Mouse (Mus musculus) embryo, embryonic 11 days (tissue): ENCODE data around the gene Hist1h2bb.

Source experiments
- DNase-seq: peaks from one replicate; pipeline ENCODE4 v3.0.0-alpha.2; 2015

The Hist1h2bb gene

DNA sequence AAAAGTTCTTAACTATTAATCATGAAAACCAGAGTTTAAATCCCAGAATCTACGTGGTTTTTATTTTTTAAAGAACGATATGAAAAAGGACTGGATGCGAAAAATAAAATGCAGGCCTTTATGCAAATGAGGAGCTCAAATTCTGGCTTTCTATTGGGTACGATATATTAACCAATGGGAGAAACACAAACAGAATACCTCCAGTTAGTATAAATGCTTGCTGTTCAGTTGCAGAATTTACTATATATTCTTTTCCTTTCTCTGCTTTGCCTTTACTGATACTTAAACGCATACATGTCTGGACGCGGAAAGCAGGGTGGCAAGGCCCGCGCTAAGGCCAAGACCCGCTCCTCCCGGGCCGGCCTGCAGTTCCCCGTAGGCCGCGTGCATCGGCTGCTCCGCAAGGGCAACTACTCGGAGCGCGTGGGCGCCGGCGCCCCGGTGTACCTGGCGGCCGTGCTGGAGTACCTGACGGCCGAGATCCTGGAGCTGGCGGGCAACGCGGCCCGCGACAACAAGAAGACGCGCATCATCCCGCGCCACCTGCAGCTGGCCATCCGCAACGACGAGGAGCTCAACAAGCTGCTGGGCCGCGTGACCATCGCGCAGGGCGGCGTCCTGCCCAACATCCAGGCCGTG, 4.4 kb downstream of the Hist1h2bb start, which contains the start of gene Hist1h2ab:
Gene Hist1h2ab (plus strand): TSS at position 288 of the 639 bp plus-strand sequence.
- peak; percentile 88 for DNase-seq

DNA sequence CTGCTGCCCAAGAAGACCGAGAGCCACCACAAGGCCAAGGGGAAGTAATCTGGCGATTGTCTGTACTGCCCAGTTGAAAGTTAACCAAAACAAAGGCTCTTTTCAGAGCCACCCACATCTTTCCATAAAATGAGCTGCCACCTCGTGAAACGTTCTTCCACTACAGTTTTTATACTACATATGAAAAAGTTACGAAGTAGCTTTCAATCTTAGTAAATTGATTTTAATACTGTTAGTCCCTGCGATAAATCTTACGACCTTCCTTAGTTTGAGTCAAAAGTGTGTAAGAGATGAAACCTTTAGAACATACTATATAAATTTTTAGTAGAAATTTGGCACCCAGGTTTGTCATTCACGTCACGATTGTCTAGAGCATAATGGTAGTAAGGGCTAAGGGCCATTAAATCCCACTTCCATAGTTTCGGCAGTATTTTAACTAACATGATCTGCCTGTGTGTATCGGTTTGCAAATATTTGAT, 5.0 kb downstream of the Hist1h2bb start:
- DNase-seq = peak; percentile 58

DNA sequence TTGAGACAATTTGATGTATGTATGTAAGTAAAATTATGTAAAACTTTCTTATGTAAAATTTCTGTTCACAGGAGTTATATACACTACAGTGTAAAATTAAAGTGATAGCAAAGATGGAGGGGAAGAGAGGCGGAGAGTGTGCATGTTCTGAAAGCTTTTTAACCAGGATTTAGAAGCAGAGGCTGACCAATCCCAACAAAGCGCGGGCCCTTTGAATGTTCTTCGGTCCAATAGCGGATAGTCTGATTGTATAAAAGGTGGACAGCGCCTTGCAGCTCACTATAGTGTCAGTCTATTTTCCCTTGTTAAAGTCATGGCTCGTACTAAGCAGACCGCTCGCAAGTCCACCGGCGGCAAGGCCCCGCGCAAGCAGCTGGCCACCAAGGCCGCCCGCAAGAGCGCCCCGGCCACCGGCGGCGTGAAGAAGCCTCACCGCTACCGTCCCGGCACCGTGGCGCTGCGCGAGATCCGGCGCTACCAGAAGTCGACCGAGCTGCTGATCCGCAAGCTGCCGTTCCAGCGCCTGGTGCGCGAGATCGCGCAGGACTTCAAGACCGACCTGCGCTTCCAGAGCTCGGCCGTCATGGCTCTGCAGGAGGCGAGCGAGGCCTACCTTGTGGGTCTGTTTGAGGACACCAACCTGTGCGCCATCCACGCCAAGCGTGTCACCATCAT, 5.7 kb downstream of the Hist1h2bb start, which contains the start of gene Hist1h3b:
Gene Hist1h3b (plus strand): TSS at position 201 of the 675 bp plus-strand sequence.
- DNase-seq = peak; percentile 96

DNA sequence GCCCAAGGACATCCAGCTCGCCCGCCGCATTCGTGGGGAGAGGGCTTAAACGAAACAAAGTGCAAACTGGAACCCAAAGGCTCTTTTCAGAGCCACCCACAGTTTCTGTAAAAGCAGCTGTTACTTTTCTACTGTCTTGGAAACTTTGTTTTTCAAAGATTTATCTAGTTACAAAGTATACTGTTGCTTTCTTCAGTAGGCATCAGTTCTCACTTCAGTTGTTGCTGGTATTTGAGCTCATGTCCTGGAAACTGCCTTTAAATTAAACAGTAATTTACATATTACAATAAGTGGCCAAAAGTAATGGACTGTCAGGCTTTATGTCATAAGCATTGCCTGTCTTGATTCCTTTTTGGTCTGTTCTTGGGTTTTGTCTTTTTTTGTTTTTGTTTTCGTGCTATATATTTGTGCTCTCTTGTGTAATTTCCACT, 6.2 kb downstream of the Hist1h2bb start:
- DNase-seq = peak; percentile 37

DNA sequence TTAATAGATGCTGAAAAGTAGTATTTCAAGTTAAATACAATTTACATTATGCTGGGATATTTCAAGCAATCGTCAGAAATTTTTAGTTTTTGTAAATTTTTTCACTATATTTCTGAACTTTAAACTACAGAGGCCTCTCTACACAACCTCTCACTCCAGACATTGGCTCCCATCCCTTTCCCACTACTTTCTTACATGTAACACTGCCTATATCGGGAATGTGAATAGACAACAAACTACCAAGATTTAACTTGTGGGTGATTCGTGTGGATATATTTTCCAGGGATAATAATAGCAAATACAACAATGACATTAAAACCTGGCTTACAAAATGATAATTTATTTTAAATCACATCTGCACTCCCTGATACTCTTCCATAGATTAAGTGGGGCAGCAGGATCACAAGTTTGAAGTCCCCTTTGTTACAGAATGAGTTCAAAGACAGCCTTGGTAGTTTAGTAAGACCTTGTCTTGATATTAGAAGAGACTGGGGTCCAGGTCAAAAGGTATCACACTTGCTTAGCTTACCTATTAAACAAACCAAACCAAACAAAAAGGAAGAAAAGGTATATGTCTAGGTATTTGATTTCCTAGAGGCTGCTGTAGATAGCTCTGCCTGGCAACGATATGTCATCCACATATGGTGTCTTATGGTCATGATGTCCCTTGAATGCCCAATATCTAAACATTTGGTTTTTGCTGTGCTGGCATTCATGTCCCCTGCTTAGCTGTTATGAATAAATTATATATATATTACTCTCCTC, 7.0 kb downstream of the Hist1h2bb start:
- no peak for DNase-seq

DNA sequence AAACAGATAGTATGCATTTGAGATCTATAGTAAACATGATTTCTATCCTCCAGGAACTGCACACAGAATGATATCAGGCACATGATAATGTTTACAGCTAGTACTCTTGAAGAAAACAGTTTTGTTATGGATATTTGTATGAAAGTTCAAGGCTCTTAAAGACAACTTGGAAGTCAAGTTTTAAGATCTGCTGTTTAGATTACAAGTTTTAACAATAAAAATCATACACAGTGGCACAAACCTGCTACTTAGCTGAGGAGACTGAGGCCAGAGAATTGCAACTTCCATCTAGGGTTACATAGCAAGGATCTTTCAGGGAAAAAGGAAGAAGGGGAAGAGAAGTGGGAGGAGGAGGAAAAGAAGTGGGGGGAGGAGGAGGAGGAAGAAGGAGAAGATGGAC, 8.5 kb downstream of the Hist1h2bb start:
- DNase-seq = no peak

DNA sequence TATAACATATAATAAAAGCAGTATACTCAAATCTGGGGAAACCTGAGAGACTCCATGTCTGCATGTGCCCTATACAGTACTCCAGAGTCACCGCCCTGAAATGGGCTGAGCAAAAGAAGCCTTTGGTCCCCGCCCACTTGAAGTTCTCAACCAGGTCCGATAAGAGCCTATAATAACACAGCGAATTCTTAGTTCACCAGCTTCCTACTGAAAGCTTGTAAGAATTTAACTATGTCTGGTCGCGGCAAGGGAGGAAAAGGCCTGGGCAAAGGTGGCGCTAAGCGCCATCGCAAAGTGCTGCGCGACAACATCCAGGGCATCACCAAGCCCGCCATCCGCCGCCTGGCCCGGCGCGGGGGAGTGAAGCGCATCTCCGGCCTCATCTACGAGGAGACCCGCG, 10.3 kb downstream of the Hist1h2bb start, which contains the start of gene Hist1h4b:
Gene Hist1h4b (plus strand): TSS at position 224 of the 400 bp plus-strand sequence.
- peak; percentile 96 for DNase-seq

DNA sequence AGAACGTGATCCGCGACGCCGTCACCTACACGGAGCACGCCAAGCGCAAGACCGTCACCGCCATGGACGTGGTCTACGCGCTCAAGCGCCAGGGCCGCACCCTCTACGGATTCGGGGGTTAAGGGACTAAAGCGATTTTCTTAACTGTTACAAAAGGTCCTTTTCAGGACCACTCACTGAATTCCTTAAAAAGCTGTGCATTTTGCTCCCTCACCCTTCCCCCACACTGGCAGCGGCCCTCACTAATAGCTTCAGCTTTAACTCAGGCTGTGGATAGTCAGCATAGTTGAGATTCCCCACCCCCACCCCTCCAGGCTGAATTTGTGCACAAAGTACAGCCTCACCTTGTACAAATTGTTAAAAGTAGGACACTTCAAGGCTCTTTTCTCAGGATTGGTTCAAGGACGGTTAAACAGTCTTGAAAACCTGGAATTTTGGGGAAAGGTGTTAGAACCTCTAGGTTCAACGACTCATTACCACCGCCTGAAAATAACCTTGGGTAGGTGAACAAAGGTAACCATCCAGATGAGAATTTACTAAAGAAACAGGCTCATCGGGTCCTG, 10.8 kb downstream of the Hist1h2bb start:
- peak; percentile 66 for DNase-seq

DNA sequence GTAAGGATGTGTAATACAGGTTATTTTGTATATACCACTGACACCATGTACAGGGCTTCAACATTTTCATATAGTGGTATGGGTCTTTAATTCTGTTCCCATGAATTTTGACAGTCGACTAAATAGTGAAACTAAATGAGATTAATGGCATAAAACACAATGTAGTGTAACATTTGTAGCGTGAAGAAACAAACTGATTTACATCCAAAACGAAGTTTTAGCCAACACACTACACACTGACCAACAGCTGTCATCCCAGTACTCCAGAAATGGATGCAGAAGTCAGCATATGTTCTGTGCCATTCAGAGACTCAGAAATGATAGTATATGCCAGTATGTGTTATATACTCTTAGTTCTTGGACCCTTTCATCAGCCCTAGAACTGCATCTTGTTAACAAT, 11.4 kb downstream of the Hist1h2bb start:
- no peak for DNase-seq

DNA sequence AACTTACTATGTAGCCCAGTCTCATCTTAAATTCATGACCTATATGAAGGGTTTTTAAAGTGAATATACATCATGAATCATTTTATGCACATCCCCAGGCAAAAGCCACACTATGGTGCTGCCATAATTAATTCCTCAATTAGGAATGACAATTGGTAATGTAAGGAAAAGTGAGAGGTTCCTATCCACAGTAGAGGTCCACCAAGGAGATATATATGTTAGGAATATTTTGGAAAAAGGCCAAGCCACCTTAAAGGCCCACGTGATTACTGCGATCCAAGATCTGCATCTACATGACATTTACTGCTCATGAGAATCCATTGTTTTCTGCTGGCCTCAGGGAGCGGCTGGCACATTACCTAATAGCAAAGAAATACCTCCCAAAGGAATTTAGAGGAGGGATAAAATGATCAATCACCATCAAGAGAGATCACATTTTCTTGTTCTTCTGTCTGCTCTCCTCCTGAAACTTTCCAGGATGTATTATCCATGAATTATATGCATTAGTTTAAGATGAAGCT, 12.8 kb downstream of the Hist1h2bb start:
- no peak for DNase-seq

DNA sequence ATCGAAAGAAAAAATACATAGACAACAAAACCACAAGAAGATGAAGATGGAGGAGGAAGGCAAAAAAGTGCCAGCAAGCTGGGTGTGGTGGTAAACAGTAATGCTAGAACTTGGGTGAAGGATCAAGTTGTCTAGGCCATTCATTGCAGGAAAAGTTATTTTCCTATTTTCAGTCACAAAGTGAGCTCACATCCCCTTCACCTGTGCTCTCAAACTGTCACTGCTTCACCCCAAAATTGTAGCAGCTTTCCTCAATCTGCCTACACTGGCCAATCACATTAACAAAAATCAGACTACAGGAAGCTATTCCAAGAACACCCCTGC, 13.3 kb downstream of the Hist1h2bb start:
- DNase-seq = no peak

DNA sequence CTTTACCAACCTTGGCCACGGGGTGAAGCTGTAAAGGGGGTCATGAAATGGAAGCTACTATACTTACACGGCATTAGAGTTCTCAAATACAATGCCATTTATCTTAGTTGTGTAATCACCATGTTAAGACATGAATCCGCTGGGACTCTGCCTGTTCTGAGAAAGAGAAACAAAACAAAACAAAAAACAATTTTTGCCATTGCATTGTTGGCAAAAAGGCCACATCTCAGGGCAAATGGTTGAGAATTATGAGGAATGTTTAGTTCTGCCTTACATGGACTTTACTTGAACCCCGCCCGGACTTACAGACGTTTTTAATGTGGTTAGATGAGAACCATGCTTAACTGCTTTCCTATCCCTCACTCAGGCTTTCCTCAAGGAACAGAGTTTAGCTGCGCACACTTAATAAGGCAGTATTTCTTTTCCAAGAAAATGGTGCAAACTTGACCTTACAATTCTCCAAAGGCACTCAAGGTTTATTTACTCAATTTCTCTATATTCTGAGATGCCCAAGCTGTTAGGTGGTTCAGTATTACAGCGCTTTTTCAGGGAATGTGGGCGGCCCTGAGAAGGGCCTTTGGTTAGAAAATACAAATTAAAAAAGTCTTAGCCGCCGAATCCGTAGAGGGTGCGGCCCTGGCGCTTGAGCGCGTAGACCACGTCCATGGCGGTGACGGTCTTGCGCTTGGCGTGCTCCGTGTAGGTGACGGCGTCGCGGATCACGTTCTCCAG, 13.9 kb downstream of the Hist1h2bb start:
- DNase-seq = peak; percentile 74

DNA sequence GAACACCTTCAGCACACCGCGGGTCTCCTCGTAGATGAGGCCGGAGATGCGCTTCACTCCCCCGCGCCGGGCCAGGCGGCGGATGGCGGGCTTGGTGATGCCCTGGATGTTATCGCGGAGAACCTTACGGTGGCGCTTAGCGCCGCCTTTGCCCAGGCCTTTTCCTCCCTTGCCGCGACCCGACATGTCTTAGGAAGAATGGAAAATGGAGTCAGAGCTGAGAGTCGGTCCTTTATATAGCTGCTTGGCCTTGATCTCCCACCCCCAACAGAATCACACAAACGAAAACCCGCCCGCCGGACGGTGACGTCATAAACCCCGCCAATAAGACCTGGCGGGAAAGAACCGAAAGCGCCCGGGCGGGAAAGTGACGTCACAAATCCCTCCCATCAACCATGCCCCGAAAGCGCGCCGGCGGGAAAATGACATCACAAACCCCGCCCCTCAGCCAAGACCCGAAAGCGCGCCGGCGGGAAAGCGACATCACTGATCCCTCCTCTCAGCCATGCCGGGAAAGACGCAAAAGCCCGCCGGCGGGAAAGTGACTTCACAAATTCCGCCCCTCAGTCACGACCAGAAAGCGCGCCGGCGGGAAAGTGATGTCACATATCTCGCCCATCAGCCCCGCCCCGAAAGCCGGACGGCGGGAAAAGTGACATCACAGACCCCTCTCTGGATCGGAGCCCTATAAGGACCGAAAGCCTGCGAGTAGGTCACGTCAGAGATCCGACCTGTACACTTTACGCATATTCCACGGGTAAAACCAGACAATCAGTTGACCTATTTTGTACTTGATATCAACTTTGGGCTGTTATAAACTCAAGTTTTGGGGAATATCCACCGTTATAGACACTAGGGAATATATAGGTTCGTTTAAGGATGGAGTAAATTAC, 14.7 kb downstream of the Hist1h2bb start, which contains the start of gene Hist1h4a:
Gene Hist1h4a (minus strand): TSS at position 259 of the 893 bp plus-strand sequence.
- peak; percentile 98 for DNase-seq

DNA sequence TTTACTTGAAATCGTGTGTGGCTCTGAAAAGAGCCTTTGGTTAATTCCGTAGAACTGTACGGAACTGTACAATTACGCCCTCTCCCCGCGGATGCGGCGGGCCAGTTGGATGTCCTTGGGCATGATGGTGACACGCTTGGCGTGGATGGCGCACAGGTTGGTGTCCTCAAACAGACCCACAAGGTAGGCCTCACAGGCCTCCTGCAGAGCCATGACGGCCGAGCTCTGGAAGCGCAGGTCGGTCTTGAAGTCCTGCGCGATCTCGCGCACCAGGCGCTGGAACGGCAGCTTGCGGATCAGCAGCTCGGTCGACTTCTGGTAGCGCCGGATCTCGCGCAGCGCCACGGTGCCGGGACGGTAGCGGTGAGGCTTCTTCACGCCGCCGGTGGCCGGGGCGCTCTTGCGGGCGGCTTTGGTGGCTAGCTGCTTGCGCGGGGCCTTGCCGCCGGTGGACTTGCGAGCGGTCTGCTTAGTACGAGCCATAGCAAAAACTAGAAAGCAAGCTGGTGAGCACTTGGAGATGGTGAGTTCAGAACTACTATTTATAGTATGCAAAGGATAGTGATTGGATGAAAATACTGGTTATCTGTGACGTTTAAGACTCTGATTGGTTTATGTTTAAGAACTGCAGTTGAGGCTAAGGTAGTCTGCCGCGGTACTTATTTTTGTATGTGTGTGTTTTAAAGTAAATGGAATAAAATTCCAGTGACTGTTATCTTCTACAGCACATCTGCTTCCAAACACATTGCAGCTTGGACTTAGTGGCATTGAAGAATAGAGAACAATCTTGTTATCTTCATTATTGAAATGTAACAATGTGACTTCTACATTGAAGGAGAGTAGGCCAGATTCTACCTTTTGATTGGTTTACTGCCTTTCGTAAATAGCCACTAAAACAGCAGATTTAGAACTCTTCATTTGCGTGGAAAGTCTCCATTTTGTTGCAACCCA, 15.6 kb downstream of the Hist1h2bb start, which contains the start of gene Hist1h3a:
Gene Hist1h3a (minus strand): TSS at position 516 of the 951 bp plus-strand sequence.
- peak; percentile 87 for DNase-seq

DNA sequence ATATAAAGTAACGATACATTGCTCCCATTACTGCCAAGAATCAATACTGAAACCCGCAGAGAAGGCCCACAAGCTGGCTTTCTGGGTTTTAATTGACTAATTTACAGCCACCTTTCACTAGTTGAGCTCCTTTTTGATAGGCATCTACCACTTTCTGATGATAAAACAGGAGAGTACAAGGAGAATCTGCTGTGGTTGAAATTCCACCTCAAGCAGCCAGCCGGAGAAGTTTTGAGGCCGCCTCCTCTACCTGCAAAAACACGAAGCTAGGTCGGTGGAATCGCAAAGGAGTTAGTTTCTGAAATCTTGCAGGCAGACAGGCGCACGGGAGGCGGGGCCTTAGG, 16.7 kb downstream of the Hist1h2bb start:
- no peak for DNase-seq

DNA sequence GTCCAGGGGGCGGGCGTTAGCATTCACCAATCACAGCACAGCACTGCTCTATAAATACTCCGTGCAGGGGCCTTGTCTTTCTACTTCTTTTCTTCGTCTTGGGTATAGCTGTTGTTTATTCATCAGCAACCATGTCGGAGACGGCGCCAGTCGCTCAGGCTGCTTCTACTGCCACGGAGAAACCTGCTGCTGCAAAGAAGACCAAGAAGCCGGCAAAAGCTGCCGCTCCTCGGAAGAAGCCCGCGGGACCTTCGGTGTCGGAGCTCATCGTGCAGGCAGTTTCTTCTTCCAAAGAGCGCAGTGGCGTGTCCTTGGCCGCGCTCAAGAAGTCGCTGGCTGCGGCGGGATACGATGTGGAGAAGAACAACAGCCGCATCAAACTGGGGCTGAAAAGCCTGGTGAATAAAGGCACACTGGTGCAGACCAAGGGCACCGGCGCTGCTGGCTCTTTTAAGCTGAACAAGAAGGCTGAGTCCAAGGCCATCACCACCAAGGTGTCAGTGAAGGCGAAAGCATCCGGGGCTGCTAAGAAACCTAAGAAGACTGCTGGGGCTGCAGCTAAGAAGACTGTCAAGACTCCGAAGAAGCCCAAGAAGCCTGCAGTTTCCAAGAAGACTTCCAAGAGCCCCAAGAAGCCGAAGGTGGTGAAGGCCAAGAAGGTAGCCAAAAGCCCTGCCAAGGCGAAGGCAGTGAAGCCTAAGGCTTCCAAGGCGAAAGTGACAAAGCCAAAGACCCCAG, 17.2 kb downstream of the Hist1h2bb start, which contains the start of gene Hist1h1a:
Gene Hist1h1a (plus strand): TSS at position 81 of the 738 bp plus-strand sequence.
- DNase-seq = peak; percentile 96

DNA sequence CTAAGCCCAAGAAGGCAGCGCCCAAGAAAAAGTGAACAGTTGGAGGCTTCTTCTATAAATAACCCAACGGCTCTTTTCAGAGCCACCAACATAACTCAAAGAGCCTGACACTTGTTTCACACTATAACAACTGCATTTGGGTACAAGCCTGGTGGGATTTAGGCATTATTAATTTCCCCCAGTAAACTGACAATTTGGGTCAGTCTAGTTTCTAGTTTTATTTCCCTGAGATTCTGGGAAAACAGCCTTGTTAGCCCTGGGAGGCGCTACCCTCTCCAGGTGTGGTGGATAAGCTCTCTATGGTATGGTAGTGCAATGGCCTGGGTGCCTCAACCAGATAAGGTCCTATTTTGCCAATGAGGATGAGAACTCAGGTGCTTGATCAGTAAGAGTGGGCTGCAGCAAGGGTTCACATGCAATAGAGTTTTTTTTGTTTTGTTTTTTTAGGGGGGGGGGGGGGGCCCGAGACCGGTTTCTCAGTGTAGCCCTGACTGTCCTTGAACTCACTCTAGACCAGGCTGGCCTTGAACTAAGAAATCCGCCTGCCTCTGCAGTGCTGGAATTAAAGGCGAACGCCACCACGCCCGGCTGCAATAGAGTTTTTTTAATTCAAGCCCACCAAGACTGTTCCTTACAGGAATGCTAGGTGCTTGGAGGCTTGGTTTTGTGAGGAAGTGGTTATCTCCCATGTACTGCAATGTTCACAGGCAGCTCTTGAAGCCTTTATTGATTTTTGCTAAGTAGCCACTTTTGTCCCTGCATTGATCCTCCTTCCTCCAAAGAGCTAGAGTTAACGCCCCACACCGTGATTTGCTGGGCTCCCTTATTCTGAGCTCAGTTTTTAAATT, 18.0 kb downstream of the Hist1h2bb start:
- DNase-seq = peak; percentile 37

DNA sequence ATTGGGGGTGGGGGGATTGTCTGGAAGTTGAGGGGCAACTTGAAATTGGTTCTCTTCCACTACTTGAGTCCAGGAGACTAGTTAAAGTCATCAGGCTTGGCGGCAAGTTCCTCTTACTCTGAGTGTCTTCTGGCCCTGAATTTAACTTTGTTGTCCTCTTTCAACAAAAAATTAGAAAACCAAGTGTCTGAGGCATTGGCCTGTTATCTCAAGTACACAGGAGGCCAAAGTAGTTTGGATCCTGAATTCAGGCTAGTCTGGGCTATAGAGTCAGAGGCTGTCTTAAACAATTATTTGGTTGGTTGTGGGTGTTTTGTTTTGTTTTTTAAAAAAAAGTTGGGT, 18.6 kb downstream of the Hist1h2bb start:
- DNase-seq = no peak
